Mouse (Mus musculus) heart, postnatal 36 days (tissue): ENCODE measurements around the gene Mink1. TPM values are rescaled to one million over a fixed set of nuclear protein-coding genes. Genes with fewer than 3 reads are reported as not detected.

Experiments
- DNase-seq, 2 experiments: peaks; one replicate each; pipeline ENCODE4 v3.0.0; 2021 to 2022
- intact Hi-C: fragments of 180-260 bp; cut with DNase I; formaldehyde crosslinking; loops from one replicate; pipeline ENCODE4 v1.15.1; 2025
- total RNA-seq, 2 experiments: library from RNA; stranded (reverse); gene quantifications; 2 replicates each; pipeline ENCODE4 v1.2.3; 2021

Gene Mink1
- total RNA-seq, 2 experiments from 2014 or later, result 43.9 to 49.4 TPM

GRCm38 (mm10) chr11:70623053-70623742, 60.5 kb downstream of the Mink1 start:
- DNase-seq, result no peak
- intact Hi-C loops, result no loop called here

DNA sequence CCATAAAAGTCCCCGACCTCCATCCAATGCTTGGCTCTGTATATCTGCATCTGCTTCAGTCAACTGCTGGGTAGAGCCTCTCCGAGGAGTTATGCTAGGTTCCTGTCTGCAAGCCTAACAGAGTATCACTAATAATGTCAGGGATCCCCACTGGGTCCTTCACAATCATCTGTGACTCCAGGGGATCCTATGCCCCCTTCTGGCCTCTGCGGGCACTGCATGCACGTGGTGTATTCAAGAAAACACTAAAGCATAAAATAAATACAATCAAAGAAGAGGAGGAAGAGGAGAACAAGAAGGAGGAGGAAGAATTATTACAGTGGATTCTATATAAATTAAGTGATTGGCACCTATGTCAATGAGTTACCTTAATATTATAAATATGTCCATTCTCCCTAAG, 62.8 kb downstream of the Mink1 start:
- intact Hi-C loops, result no loop called here
- DNase-seq, result peak in 1 of 2 experiments; percentile 64

- no peak for DNase-seq
- intact Hi-C loops, result no loop called here
Measured at GRCm38 (mm10) chr11:70626877-70627276, 64.2 kb downstream of the Mink1 start.

DNA sequence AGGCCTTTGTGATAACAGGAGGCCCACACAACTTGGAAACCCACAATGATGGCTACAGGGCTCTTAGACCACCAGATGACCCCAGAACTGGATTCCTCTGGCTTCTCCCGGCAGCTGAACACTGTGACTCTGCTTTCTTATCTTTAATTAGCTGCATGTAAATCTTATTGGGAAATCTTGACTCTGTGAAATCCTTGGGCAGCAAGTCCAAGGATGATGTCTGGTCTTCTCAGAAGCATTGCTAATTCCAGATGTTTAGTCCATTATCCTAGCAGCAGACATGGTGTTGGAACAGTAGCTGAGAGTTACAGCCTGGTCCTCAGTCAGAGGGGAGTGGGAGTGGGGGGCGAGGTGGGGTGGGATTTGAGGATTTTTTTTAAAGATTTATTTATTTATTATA, 65.8 kb downstream of the Mink1 start:
- DNase-seq, result no peak
- intact Hi-C loops, result no loop called here

DNA sequence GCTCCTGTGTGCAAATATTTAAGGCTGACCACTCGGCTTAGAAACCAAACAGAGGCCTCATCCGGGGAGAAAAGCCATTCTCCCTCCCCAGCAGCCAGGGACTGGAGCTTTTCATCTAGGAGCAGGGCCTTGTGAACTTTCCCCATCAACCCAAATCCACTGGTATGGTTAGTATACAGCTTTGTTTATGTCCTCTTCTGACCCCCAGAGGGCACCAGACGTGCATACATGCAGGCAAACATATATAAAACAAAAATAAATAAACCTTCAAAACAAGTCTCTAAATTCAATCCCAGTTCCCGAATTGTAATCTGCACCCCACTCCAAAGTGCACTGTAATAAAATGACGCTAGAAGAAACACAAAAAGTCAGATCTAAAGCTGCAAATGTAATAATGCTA, 66.9 kb downstream of the Mink1 start:
- DNase-seq, result no peak
- intact Hi-C loops, result loop anchor here (1.0 kb wide), 1 partner anchor 126 kb away; no protein-coding TSS in a partner anchor

DNA sequence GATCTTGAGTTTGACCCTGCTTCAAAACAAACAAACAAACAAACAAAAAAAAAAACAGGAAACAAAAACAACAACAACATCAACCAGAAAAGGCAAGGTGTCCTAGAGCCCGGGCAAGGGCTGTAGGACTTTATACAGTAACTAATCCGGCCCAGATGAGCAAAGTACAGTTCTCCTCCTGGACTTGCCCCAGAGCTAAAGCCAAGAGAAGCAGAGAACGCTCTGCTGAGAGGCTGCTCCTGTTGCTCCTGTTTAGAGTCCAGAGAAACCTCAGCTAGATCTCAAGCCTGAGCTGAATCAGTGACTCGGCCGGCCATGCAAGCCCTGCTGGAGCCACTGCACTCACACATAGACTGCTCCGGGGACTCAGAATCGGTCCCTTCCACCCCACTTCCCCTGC, 67.4 kb downstream of the Mink1 start:
- DNase-seq, result no peak
- intact Hi-C loops, result no loop called here

DNA sequence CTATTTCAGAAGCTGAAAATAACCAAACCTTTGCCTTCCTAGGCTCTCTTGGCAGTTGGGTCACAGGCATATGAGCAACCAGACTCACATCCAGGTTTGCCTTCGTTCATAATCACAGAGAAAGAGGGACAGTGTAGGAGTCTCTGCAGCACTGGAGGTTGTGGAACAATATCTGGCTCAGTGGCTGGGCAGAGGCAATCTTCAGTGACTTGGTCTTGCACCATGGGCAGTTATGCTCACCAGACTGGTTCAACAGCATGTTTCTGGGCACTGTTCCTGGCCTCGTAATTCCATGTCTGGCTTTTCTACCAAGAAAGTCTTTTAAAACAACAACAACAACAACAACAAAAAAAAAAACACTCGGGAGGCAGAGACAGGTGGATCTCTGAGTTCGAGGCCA, 72.9 kb downstream of the Mink1 start:
- intact Hi-C loops, result no loop called here
- DNase-seq, result no peak

GRCm38 (mm10) chr11:70637764-70638163, 75.1 kb downstream of the Mink1 start:
- DNase-seq, result no peak
- intact Hi-C loops, result no loop called here

GRCm38 (mm10) chr11:70638293-70638692, 75.6 kb downstream of the Mink1 start:
- intact Hi-C loops, result no loop called here
- DNase-seq, result no peak

- no peak for DNase-seq
- intact Hi-C loops, result no loop called here
Measured at GRCm38 (mm10) chr11:70638714-70639278, 76.1 kb downstream of the Mink1 start, which contains the start of gene Gp1ba. TSS of gene Gp1ba (plus strand) at chr11:70639122.

DNA sequence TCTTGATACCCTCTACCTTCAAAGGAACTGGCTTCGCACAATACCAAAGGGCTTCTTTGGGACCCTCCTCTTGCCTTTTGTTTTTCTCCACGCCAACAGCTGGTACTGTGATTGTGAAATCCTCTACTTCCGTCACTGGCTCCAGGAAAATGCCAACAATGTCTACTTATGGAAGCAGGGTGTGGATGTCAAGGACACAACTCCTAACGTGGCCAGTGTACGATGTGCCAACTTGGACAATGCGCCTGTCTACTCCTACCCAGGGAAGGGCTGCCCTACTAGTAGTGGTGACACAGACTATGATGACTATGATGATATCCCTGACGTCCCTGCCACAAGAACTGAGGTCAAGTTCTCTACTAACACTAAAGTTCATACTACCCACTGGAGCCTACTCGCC, 77.3 kb downstream of the Mink1 start:
- DNase-seq, result no peak
- intact Hi-C loops, result loop anchor here (10.0 kb wide), 1 partner anchor 405 kb away; the partner anchor contains the start of genes 0610010K14Rik, Gm21988 and Rnasek

DNA sequence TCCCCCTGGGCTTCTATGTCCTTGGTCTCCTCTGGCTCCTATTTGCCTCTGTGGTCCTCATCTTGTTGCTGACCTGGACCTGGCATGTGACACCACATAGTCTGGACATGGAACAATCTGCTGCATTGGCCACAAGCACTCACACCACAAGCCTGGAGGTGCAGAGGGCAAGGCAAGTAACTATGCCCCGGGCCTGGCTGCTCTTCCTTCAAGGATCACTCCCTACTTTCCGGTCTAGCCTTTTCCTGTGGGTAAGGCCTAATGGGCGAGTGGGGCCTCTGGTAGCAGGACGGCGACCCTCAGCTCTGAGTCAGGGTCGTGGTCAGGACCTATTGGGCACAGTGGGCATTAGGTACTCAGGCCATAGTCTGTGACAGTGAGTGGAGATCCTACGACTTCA, 78.6 kb downstream of the Mink1 start:
- DNase-seq, result no peak
- intact Hi-C loops, result loop anchor here (10.0 kb wide), 1 partner anchor 406 kb away; the partner anchor contains the start of genes 0610010K14Rik, Gm21988 and Rnasek

DNA sequence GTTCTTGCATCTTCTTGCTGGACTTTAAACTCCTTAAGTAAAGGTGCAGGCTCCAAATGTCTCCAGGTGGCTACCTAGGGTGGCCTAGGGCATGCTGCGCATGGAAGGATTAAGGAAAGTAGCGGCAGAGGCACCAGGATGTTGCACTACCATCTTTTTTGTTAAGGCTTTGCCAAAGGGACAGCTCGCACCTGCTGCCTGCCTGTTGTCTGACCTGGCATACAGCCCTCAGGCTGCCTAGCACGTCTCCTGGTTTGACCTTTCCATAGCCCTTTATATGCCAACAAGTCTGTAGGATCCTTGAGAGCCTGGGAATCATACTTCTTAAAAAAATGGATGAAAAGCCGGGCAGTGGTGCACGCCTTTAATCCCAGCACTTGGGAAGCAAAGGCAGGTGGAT, 80.4 kb downstream of the Mink1 start:
- intact Hi-C loops, result loop anchor here (10.0 kb wide), 1 partner anchor 408 kb away; the partner anchor contains the start of genes 0610010K14Rik, Gm21988 and Rnasek
- no peak for DNase-seq

DNA sequence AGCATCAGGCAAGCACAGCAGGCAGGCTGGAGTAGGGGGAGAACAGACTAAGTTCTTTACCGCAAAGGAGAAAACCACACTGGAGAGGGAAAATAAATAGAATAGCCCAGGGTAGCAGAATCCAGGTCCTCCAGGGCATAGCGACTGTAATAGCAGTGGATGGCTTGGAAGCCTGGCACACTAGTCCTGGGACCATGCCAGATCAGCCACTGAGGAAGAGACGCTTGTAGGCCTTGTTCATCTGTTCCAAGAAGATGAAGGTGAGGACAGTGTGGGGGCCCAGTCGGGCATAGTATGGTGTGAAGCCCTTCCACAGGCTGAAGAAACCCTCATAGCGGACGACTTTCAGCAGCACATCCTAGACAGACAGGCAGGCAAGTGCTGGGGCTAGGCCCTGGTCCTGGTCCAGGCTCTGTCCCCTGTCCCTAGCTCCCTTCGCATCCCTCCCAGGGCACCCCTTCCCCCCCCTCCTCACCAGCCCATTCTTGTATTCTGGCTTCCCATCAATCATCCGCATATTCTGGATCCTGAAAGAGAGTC, 82.0 kb downstream of the Mink1 start:
- intact Hi-C loops, result loop anchor here (10.0 kb wide), 1 partner anchor 410 kb away; the partner anchor contains the start of genes 0610010K14Rik, Gm21988 and Rnasek
- no peak for DNase-seq

DNA sequence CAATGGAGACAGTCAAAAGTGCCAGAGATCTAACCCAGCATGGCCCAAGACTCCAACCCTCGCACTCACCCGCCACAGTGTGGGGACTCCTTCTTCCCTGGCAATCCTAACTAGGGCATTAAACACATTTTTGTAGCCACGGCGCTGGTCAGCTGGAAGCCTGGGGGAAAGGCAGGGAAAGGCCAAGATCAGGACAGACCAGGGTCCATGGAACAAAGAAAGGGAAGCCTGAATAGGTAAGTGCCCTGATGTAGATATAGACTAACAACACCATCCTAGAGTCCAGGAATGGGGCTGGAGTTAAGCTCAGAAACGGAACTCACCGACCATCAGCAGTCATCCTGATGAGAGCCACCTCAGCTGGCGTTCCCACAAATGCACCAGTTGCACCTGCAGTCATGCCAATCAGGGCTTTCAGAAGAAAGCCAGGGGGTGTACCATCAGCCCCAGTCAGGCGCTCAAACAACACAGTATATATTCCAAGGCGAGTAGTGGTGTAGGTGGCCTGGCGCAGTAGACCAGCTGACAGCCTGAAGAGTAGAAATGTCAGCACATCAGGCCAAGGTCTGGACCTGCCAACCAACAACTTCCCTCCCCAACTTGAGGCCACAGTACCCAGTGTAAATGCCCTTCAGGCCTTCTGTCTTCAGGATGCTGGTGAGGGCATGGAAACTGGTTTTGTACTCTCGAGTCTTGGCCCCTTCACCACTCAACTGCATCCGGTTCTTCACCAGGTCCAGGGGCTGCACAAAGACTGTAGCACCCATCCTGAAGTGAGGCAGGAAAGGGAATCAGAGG, 83.0 kb downstream of the Mink1 start:
- DNase-seq, result no peak
- intact Hi-C loops, result loop anchor here (10.0 kb wide), 1 partner anchor 411 kb away; the partner anchor contains the start of genes 0610010K14Rik, Gm21988 and Rnasek

DNA sequence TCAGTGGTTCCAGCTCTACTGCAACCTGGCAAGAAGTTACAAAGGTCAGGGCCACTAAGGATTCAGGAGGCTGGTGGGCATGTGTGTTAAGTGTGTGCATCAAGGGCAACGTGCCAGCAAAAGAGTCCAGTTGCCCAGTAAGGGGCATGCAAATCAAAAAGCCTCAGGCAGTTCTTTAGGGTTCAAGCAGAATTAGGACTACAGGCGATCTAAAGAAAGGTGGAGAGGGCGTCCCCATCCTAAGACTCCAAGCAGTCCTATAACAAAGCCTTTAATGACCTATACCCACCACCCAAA, 83.5 kb downstream of the Mink1 start:
- intact Hi-C loops, result loop anchor here (10.0 kb wide), 1 partner anchor 411 kb away; the partner anchor contains the start of genes 0610010K14Rik, Gm21988 and Rnasek
- DNase-seq, result no peak

DNA sequence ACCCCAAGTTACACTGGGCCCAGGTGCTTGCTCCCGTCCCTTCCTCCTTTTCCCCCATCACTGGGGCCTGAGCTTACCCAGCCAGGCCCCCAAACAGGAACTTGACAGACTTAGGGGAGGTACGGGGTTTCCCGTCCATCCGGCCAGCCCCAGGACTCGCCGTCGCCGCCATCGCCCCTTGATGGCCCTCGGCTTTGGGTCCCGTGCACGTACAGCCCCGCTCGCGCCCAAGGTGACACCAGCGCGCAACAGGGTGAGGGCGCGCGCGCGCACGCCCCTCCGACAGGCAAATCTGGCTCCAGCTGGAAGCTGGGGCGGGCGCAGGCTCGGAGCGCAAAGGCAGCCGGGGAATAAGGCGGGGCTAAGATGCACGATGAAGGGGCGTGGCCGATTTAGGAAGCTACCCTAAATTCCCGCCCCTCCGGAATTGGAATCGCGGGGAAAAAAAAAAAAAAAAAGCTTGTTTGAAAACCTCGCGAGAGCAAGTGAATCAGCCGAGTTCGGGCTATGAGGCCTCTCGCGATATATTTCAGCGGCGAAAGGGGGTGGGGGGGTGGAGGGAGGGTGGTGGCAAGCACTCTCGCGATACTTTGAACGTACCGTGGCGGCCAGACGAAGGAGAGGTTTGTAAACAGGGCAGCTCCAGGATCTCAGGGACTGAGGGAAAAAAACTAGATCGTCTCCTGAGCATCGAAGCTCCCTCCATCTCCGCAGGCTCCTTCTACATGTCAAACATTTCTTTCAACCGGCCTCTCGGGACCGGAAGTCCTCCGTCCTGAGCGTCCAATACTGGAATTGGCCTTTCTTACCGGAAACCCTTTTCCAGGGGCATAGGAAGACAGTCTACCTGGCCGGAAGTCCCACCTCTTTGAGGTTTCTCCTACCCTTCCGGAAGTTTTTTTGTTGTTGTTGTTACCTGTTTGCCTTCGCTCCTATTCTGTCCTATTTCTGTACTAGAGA, 84.3 kb downstream of the Mink1 start, which contains the start of the genes Rnf167 and Slc25a11:
TSS of gene Rnf167 (plus strand) at position 545 of the 960 bp plus-strand sequence.
TSS of gene Slc25a11 (minus strand) at position 789 of the 960 bp plus-strand sequence.
- intact Hi-C loops, result loop anchor here (10.0 kb wide), 1 partner anchor 412 kb away; the partner anchor contains the start of genes 0610010K14Rik, Gm21988 and Rnasek
- peak; percentile 94 for DNase-seq

GRCm38 (mm10) chr11:70647716-70648420, 85.2 kb downstream of the Mink1 start:
- intact Hi-C loops, result loop anchor here (10.0 kb wide), 1 partner anchor 413 kb away; the partner anchor contains the start of genes 0610010K14Rik, Gm21988 and Rnasek

More at GRCm38 (mm10) chr11:70647716-70648420, 85.2 kb downstream of the Mink1 start:
- peak in 1 of 2 experiments; percentile 40 for DNase-seq
